Mouse (Mus musculus): ENCODE results near the gene Dynlt1b. TPM values are rescaled to one million over a fixed set of nuclear protein-coding genes. Genes with fewer than 3 reads are reported as not detected.
"Not testable (repeated sequence)": the region's sequence is repeated elsewhere in the genome, so short reads cannot be mapped to it uniquely, and the experiment has no call there.

The Dynlt1b gene
- polyA plus RNA-seq, 1 experiment from 2014 or later: 456 TPM

DNA sequence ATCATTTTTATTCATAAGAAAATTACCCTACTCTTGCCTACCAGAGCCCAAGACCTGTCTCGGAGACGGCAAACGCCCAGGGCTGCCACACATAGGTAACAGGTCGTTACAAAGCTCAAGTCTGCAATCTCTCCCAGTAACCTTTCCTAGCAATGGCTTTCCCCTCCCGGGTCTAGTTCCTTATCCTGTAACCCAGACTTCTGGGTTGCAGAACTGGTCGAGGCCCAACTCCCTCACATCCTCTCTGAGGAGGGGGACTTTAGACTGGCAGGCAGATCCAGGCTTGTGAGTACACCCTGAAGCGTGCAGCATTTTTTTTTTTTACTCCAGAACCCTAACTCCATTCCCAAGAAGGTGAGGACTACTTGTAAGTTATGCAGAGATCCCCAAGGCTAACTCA lies 46.0 kb downstream of the Dynlt1b start:
- peak overlapping the region; percentile 75 for H3K4me3 ChIP-seq (replicated peaks)
- 50% methylated on average over 7 of the region's 7 CpGs for WGBS
- H3K9ac ChIP-seq: 0 out of 2 replicates have a peak overlapping the region, but pooled peaks have one; percentile 88

DNA sequence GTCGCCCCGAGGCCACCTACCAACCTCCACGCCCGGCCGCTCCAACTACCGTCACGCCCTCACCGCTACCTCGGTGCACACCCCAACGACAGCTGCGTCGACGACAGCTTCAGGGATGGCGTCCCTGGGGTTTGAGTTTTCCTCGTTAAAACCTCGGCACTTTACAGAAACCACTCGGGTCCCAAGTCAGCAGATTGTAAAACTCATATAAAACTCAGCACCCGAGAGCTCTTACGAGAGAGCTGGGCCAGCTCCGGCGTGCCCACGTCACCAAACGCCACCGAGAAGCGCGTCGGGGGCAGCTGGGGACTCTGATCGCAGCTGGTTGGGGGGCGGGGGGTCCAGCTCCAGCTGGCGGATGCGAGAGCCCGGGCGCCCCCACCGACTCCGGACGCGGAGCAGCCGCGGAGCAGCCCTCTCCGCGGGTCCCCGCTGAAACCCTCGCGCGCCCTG lies 46.6 kb downstream of the Dynlt1b start:
- Histone ChIP-seq H3K9ac (peak overlapping the region; percentile 88), H3K4me2 (peak overlapping the region; percentile 94), H3K4me1 (peaks cover 14% of the 10 kb centered on the region), H3K27ac (peak overlapping the region; percentile 74), H3K4me3 (replicated peaks) (peak overlapping the region; percentile 75)
- WGBS: under 1% methylated on average over 45 of the region's 45 CpGs
- H3K36me3 ChIP-seq; H3K27me3 ChIP-seq; H3K9me3 ChIP-seq (replicated peaks): not testable (repeated sequence)
- ATAC-seq (replicated peaks; ENCODE audit: low FRiP score): peak; percentile 69

More for the DNA sequence above, 46.0 kb downstream of the Dynlt1b start:
- not testable (repeated sequence) for H3K36me3 ChIP-seq; ATAC-seq (replicated peaks; ENCODE audit: low FRiP score); H3K9me3 ChIP-seq (replicated peaks); H3K27me3 ChIP-seq; H3K27ac ChIP-seq
- Histone ChIP-seq H3K4me2 (peak overlapping the region; percentile 94), H3K4me1 (peaks cover 14% of the 10 kb centered on the region)

DNA sequence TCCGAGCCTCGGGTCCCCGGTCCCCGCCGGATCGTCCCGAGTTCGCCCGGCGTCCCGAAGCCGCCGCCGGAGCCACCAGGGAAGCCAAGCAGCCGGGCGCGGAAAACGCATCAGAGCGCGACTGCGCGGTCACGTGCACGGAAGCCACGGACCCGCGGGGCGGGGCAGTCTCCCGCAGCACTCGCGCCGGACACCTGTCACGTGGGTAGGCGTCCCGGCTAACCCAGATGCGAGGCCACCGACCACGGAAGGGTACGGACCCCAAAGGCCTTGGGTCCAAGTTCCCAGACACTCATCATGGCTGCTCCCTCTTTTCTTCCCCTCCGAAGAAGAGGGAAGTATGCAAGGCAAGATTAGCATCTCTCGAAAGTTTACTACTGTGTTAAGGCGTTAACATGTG lies 47.1 kb downstream of the Dynlt1b start:
- peak overlapping the region; percentile 74 for H3K27ac ChIP-seq
- peak overlapping the region; percentile 88 for H3K9ac ChIP-seq
- H3K27me3 ChIP-seq; H3K9me3 ChIP-seq (replicated peaks); H3K36me3 ChIP-seq: not testable (repeated sequence)
- peak; percentile 82 for ATAC-seq (replicated peaks; ENCODE audit: low FRiP score)
- H3K4me1 ChIP-seq: peaks cover 14% of the 10 kb centered on the region
- H3K4me3 ChIP-seq (replicated peaks): peak overlapping the region; percentile 75
- peak overlapping the region; percentile 94 for H3K4me2 ChIP-seq
- under 1% methylated on average over 42 of the region's 42 CpGs for WGBS

DNA sequence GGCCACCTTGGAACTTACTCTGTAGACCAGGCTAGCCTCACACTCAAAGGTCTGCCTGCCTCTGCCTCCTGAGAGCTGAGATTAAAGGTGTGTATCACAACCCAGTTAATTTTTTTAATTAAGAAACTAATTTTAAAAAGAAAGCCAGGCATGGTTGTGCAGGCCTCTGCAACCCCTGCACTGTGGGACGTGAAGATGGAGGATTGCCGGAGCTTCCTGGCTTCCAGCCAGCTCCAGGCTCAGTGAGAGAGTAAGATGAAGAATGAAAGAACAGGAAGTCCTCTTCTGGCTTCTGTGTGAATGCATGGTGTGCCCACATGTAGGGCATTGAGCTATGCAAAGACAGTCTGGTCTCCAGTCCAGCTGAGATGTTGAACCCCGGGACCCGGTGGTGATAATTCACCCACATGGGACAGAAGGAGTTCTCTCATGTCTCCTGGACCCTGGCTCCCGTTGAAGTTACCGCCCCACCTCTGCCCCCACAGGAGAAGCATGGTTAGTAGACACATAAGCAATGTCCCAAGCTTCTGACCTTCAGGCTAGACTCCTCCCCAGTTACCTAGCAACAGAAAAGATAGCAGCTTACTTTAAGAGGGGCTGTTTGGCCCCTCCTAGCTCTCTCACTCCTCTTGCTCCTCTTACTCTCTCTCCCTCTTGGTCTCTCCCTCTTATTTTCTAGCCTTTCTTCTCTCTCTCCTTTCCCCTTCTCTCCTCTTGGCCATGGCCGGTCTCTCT lies 51.1 kb downstream of the Dynlt1b start:
- H3K9ac ChIP-seq; H3K4me1 ChIP-seq; ATAC-seq (replicated peaks; ENCODE audit: low FRiP score); H3K36me3 ChIP-seq; H3K4me2 ChIP-seq; H3K9me3 ChIP-seq (replicated peaks); H3K27me3 ChIP-seq; H3K4me3 ChIP-seq (replicated peaks); H3K27ac ChIP-seq: not testable (repeated sequence)
- 52% methylated on average over 5 of the region's 7 CpGs for WGBS

DNA sequence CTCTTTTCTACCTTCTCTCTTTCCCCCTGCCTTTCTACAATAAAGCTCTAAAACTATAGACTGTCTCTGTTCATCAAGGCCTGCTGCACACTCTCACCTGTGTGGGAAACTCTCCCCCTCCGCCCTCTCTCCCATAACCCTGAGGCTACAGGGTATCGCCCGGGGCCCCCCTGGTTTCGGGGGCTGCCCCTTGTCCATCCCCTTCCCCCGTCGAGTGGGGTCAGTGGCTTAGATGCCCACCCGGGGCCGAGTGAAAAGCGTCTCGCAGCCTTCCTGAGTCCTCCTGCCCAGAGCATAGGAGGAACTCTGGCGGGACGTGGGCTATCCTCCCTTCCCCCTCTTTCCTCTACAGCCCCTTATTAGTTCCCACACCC lies 51.7 kb downstream of the Dynlt1b start:
- H3K9me3 ChIP-seq (replicated peaks); H3K36me3 ChIP-seq; H3K4me1 ChIP-seq; H3K27me3 ChIP-seq; H3K4me3 ChIP-seq (replicated peaks); H3K4me2 ChIP-seq; H3K27ac ChIP-seq; ATAC-seq (replicated peaks; ENCODE audit: low FRiP score); H3K9ac ChIP-seq: not testable (repeated sequence)
- 84% methylated on average over 12 of the region's 12 CpGs for WGBS

DNA sequence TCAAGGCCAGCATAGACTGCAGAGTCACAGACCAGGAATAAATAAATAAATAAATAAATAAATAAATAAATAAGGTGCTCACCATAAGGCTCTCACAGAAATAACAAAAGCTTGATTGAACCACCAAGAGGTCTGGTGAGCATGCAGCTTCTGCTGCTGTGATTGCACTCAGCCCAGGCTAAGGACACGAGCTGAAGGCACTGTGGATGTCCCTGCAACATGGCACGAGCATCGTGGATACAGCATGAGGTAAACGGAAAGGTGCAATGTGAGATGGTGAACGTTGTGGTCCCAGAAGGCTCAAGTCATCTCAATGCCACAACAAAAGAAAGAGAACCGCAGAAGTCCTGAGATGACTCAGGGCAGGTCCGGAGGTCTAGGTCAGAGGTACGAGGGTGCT lies 52.3 kb downstream of the Dynlt1b start:
- H3K27ac ChIP-seq; H3K4me2 ChIP-seq; H3K9me3 ChIP-seq (replicated peaks); H3K9ac ChIP-seq; H3K36me3 ChIP-seq; H3K4me3 ChIP-seq (replicated peaks); ATAC-seq (replicated peaks; ENCODE audit: low FRiP score); H3K27me3 ChIP-seq; H3K4me1 ChIP-seq: not testable (repeated sequence)
- WGBS: 85% methylated on average over 8 of the region's 8 CpGs

Other genes starting within 250 kb of the Dynlt1b start
- 12.9 and 14.4 TPM in 2 replicates for gene Tmem181a, start 173.3 kb upstream of the Dynlt1b start, polyA plus RNA-seq (2015; fragmentation: Nextera tagmentation; extraction: Ambion mirVana)
- 14.7 and 16.3 TPM in 2 replicates for gene Dynlt1a, start 112.6 kb upstream of the Dynlt1b start, polyA plus RNA-seq (2015; fragmentation: Nextera tagmentation; extraction: Ambion mirVana)
- 41.7 and 46.3 TPM in 2 replicates for gene Dynlt1c, start 171.6 kb downstream of the Dynlt1b start, polyA plus RNA-seq (2015; fragmentation: Nextera tagmentation; extraction: Ambion mirVana)
- 234 and 259 TPM in 2 replicates for gene Dynlt1f, start 225.8 kb downstream of the Dynlt1b start, polyA plus RNA-seq (2015; fragmentation: Nextera tagmentation; extraction: Ambion mirVana)
- 1.1 and 1.2 TPM in 2 replicates for gene Sytl3, start 229.0 kb downstream of the Dynlt1b start, polyA plus RNA-seq (2015; fragmentation: Nextera tagmentation; extraction: Ambion mirVana)